Mouse (Mus musculus): ENCODE results near the gene Msn.

DNA sequence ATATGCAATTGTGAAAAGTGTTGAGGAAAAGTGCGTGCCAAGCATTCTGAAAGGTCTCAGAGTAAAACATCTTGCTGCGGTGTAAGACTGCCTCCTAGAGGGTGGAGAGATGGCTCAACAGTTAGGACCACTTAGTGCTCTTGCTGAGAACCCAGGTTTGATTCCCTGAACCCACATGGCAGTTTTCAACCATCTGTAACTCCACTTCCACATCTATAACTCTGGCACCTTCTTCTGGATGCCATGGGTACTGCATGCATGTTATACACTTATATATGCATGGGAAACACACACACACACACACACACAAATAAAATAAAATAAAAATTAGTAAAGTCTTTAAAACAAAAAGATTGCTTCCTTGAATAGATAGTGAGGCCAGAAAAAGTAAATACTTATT is 66.7 kb downstream of the Msn start:
- TF ChIP-seq POLR2A (IDR thresholded peaks at IDR 0.05; ENCODE audit: low read depth, low read length) (no peak), CTCF (IDR thresholded peaks at IDR 0.05; ENCODE audit: extremely low read depth, insufficient read length, insufficient replicate concordance, low read depth, low read length) (no peak)

Data from small intestine, adult 2 months (tissue).